Mouse (Mus musculus) cerebellum, adult (tissue): ENCODE data around the gene Tymp.

ENCODE experiments used
- ATAC-seq: cut with Nextera tagmentation; 2 replicates; pipeline ENCODE4 v1.9.2; 2017; ENCODE audit warnings: mild to moderate bottlenecking, moderate library complexity, mixed read lengths; ENCODE audit not compliant: insufficient number of reproducible peaks, low FRiP score, low TSS enrichment

Gene Tymp

GRCm38 (mm10) chr15:89374801-89375534 is 1.9 kb downstream of the Tymp start:
- ATAC-seq: no peak

DNA sequence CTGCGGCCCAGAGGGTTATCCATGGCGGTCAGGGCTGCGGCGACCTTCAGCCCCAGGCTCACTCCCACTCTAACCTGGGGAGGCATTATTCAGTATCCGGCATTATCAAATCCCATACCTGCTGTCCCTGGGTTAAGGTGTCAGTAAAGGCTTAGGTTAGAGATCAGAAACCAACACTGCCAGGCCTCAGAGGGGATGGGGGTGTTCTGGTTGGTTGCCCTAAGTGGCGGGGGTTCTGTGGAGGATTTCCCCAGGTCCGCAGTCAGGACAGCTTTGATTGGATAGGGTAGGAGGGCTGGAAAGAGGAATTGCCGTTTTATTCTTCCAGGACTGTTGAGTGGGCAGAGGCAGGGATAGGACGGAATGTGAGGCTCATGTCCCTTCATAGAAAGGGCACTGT is 2.5 kb downstream of the Tymp start:
- no peak for ATAC-seq

DNA sequence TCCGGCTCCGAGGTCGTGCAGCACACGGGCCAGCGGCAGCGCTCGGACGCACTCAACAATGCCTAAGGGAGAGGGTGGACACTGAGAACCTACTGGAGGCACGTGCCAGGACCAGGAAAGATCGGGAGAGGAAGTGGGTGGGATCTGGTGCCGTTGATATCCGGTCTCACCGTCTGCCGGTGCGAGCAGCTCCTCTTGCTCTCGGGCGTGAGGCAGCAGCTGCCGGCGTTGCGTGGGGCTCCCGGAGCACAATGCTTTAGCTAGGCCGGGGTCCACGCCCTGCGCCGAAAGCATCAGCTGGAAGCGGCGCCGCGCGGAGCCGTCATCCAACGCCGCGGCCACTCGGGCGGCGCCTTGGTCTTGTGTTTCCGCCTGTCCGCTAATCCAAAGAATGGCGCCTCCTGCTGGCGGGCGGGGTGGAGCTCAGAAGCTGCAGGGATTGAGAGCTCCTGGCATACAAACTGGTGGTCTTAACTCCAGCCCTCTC is 3.0 kb downstream of the Tymp start, which contains the start of gene Sco2:
Gene Sco2 (minus strand): TSS at position 85 of the 487 bp plus-strand sequence.
- ATAC-seq: peak; percentile 53; the same call in 1 of the 2 replicates

- ATAC-seq: peak; percentile 22; the same call in 1 of the 2 replicates
Measured at GRCm38 (mm10) chr15:89373027-89373761, 3.6 kb downstream of the Tymp start.

GRCm38 (mm10) chr15:89372536-89372935 is 4.3 kb downstream of the Tymp start:
- no peak for ATAC-seq

GRCm38 (mm10) chr15:89372068-89372467 is 4.8 kb downstream of the Tymp start:
- ATAC-seq: no peak

DNA sequence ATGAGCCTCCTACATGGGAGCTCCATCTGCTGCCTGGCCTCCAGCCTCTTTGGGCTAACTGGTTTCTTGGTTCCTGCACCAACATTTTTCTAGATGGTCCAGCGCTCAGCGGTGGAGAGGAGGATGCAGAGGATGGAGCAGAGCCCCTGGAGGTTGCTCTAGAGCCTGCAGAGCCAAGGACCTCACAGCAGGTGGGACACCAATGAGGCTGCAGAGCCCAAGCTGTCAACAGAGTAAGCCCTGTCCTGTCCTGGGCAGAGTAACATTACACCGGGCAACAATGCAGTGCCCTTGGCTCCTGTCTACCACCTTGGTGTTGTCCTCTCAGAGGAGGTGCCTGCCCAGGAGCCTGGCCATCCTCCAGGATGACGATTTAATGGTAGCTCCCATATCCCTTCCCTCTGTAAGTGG is 11.7 kb downstream of the Tymp start:
- peak; percentile 89 for ATAC-seq

DNA sequence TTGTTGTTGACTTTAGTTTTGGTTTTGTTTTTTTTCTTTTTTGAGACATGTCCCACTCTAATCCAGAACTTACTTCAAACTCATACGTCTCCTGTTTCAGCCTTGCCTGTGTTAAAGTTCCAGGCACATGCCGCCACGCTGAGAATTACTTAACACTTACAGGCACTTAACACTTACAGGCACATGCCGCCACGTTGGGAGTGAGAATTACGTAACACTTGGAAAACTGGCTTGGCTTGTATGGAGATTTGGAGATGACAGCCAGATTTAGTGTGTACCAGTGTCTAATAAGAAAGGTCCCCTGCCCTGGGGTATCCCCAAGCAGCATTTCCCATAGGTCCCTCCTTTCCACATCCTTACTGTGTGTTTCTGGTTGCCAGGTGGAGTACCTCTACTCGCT is 13.8 kb downstream of the Tymp start:
- ATAC-seq: no peak

DNA sequence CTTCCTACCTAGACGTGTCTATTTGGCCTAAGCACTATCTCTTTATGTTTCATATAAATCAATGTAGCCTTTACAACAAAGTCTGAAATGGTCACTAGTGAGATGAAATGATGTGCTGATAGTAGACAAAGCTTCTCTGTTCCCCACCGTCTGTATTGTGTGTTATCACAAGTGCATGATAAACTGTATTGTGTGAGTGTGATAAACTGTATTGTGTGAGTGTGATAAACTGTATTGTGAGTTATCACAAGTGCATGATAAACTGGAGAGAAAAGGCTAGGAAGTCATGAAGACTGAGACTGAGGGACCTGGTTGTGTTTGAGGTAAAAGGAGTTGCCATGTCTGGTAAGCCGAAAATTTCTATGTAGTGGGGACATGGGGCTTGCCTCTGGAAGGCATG is 18.1 kb downstream of the Tymp start:
- ATAC-seq: no peak

DNA sequence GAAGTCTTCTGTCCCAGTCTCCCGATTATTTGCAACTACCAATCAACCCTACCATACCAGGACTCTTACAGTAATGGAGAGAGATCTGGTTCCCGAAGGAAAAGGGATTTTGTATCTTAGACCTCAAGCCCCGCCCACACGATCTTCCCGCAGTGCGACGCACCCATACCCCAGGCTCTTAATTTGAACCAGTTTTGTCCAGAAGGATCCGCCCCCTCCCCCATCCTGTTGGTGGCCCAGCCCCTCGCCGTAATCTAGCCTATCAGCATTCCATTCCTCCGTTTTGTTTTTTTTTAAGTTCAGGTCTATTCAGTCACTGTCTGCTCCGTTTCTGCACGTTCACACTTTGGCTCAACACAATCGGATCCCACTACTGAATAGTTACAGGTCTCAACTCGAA is 20.5 kb downstream of the Tymp start:
- no peak for ATAC-seq

- peak; percentile 71; the same call in 1 of the 2 replicates for ATAC-seq
Measured at GRCm38 (mm10) chr15:89355241-89356187, 21.3 kb downstream of the Tymp start, which contains the start of the genes Lmf2 and Ncaph2. Gene Lmf2, minus strand, starts transcription at chr15:89355659. Gene Ncaph2, plus strand, starts transcription at chr15:89355719.

GRCm38 (mm10) chr15:89354455-89354854 is 22.4 kb downstream of the Tymp start:
- no peak for ATAC-seq

DNA sequence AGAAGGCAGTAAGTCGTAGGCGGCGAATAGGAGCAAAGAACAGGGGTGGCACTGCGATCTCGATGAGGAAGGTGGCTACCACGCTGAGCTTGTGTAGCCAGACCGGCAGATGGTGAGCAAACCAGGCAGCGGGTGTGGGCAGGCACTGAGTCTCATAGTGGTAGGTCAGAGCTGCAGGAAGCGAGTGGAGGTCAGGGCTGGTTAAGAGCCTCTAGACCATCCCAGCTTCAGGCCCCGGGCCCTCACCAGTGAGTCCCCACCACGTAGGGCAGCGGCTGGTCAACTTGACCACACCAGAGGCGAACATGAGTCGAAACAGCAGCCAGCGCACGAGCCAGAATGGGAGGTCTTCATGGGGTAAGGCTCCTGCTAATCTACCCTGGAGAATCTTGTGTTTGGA is 23.0 kb downstream of the Tymp start:
- ATAC-seq: no peak

GRCm38 (mm10) chr15:89352795-89353194 is 24.0 kb downstream of the Tymp start:
- ATAC-seq: no peak

DNA sequence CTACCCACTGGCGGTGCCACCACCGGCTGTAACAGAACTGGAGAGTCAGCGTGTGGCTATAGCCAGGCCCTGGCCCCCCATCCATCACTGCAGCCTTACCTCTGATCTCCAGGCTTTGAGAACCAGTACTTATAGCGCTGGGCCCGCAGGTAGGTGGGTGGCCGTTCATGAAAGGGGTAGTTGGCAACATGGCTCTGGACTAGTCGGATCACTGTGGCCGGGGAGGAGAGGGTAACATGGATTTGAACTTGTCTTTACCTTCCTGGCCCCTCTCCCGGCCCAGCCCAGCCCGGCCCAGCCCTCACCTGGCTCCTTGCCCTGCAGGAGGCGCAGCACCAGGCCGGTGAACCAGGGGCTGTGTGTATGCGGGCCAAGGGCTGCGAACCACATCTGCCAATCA is 24.8 kb downstream of the Tymp start:
- ATAC-seq: no peak

GRCm38 (mm10) chr15:89351302-89351701 is 25.5 kb downstream of the Tymp start:
- no peak for ATAC-seq

DNA sequence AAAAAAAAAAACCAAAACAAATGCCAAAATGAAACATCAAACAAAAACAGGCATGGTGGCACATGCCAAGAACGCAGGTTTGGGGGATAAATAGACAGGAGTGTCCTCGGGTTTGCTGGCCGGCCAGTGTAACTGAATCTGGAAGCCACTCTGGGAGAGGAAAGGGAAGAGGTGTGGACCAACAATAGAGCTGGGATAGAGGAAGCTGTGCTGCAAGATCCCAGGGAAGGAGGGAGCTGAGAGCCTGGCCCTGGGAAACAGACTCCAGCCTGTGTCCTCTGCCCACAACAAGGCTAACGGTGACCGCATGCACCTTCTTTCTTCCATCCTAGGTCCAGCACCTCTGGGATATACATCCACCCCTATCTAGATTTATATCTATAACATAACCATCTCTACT is 26.4 kb downstream of the Tymp start:
- ATAC-seq: no peak

DNA sequence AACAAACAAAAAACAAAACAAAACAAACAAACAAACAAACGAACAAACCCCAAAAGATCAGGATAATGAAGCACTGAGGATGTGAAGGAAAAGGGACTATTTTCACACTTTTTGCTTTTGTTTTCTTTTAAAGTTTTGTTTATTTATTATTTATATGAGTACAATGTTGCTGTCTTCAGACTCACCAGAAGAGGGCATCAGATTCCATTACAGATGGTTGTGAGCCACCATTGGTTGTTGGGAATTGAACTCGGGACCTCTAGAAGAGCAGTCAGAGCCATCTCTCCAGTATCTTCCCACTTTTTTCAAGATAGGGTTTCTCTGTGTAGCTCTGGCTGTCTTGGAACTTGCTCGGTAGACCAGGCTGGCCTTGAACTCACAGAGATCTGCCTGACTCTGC is 33.5 kb downstream of the Tymp start:
- ATAC-seq: no peak

DNA sequence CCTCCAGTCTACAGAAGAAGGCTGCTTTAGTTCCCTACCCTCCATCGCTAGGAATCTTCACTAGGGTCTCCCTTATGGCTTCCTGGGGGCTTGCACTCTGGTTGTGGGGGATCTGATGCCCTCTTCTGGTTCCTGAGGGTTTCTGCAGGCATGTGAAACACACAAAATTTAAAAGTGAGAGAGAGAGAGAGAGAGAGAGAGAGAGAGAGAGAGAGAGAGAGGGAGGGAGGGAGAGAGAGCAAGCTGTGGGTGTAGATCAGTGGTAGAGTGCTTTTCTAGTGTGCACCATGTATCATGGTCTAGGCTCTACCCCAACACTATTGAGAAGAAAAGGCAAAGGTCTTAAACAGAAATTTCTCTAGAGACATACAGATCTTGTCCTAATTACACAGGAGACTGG is 35.2 kb downstream of the Tymp start:
- no peak for ATAC-seq

GRCm38 (mm10) chr15:89340136-89340535 is 36.7 kb downstream of the Tymp start:
- no peak for ATAC-seq
